Mouse (Mus musculus): ENCODE data around the gene Nphp4.

The Nphp4 gene

GRCm38 (mm10) chr4:152532872-152533271 lies 56.4 kb downstream of the Nphp4 start:
- Histone ChIP-seq H3K27me3 (ENCODE audit: insufficient read depth, low read length) (no peaks in the 10 kb centered on the region), H3K4me1 (replicated peaks; ENCODE audit: low read depth, low read length) (peaks cover 26% of the 10 kb centered on the region), H3K9me3 (ENCODE audit: low read length) (no peaks in the 10 kb centered on the region), H3K36me3 (ENCODE audit: insufficient read depth, low read length) (no peaks in the 10 kb centered on the region), H3K4me3 (replicated peaks; ENCODE audit: low read length) (no peak overlapping the region)
- no peak for TF ChIP-seq POU5F1 (IDR thresholded peaks at IDR 0.05; ENCODE audit: borderline replicate concordance, low read length)
- no peak for TF ChIP-seq NANOG (IDR thresholded peaks at IDR 0.05; ENCODE audit: borderline replicate concordance, low read length)
- no peak for TF ChIP-seq CTCF (conservative IDR thresholded peaks at IDR 0.05; ENCODE audit: low read length)

- Histone ChIP-seq H3K27me3 (ENCODE audit: insufficient read depth, low read length) (no peaks in the 10 kb centered on the region), H3K9me3 (ENCODE audit: low read length) (no peaks in the 10 kb centered on the region), H3K36me3 (ENCODE audit: insufficient read depth, low read length) (no peaks in the 10 kb centered on the region), H3K4me3 (replicated peaks; ENCODE audit: low read length) (no peak overlapping the region), H3K4me1 (replicated peaks; ENCODE audit: low read depth, low read length) (peaks cover 33% of the 10 kb centered on the region)
- TF ChIP-seq NANOG (IDR thresholded peaks at IDR 0.05; ENCODE audit: borderline replicate concordance, low read length) (no peak), CTCF (conservative IDR thresholded peaks at IDR 0.05; ENCODE audit: low read length) (no peak), POU5F1 (IDR thresholded peaks at IDR 0.05; ENCODE audit: borderline replicate concordance, low read length) (no peak)
These were observed 63.2 kb downstream of the Nphp4 start for GRCm38 (mm10) chr4:152539756-152540155.

GRCm38 (mm10) chr4:152541172-152541571 lies 64.7 kb downstream of the Nphp4 start:
- H3K4me3 ChIP-seq (replicated peaks; ENCODE audit: low read length), result no peak overlapping the region
- no peaks in the 10 kb centered on the region for H3K36me3 ChIP-seq (ENCODE audit: insufficient read depth, low read length)
- no peaks in the 10 kb centered on the region for H3K9me3 ChIP-seq (ENCODE audit: low read length)
- peaks cover 37% of the 10 kb centered on the region for H3K4me1 ChIP-seq (replicated peaks; ENCODE audit: low read depth, low read length)
- TF ChIP-seq POU5F1 (IDR thresholded peaks at IDR 0.05; ENCODE audit: borderline replicate concordance, low read length), result no peak
- TF ChIP-seq NANOG (IDR thresholded peaks at IDR 0.05; ENCODE audit: borderline replicate concordance, low read length), result no peak
- TF ChIP-seq CTCF (conservative IDR thresholded peaks at IDR 0.05; ENCODE audit: low read length), result no peak
- no peaks in the 10 kb centered on the region for H3K27me3 ChIP-seq (ENCODE audit: insufficient read depth, low read length)

- Histone ChIP-seq H3K4me3 (replicated peaks; ENCODE audit: low read length) (no peak overlapping the region), H3K4me1 (replicated peaks; ENCODE audit: low read depth, low read length) (peaks cover 40% of the 10 kb centered on the region), H3K27me3 (ENCODE audit: insufficient read depth, low read length) (peaks cover 4% of the 10 kb centered on the region), H3K9me3 (ENCODE audit: low read length) (no peaks in the 10 kb centered on the region), H3K36me3 (ENCODE audit: insufficient read depth, low read length) (no peaks in the 10 kb centered on the region)
- TF ChIP-seq POU5F1 (IDR thresholded peaks at IDR 0.05; ENCODE audit: borderline replicate concordance, low read length) (no peak), CTCF (conservative IDR thresholded peaks at IDR 0.05; ENCODE audit: low read length) (0 out of 2 replicates have a peak, but pooled peaks have one; percentile 10)
These were observed 65.9 kb downstream of the Nphp4 start for GRCm38 (mm10) chr4:152542447-152542846.

GRCm38 (mm10) chr4:152546481-152546880 lies 70.0 kb downstream of the Nphp4 start:
- peaks cover 21% of the 10 kb centered on the region for H3K27me3 ChIP-seq (ENCODE audit: insufficient read depth, low read length)
- H3K4me3 ChIP-seq (replicated peaks; ENCODE audit: low read length), result peak overlapping the region; percentile 61
- no peak for TF ChIP-seq NANOG (IDR thresholded peaks at IDR 0.05; ENCODE audit: borderline replicate concordance, low read length)
- TF ChIP-seq CTCF (conservative IDR thresholded peaks at IDR 0.05; ENCODE audit: low read length), result peak; percentile 31; the same call in 1 of the 2 replicates
- H3K4me1 ChIP-seq (replicated peaks; ENCODE audit: low read depth, low read length), result peaks cover 43% of the 10 kb centered on the region
- peaks cover 12% of the 10 kb centered on the region for H3K9me3 ChIP-seq (ENCODE audit: low read length)
- H3K36me3 ChIP-seq (ENCODE audit: insufficient read depth, low read length), result no peaks in the 10 kb centered on the region

- H3K36me3 ChIP-seq (ENCODE audit: insufficient read depth, low read length), result no peaks in the 10 kb centered on the region
- peaks cover 21% of the 10 kb centered on the region for H3K27me3 ChIP-seq (ENCODE audit: insufficient read depth, low read length)
- H3K4me1 ChIP-seq (replicated peaks; ENCODE audit: low read depth, low read length), result peaks cover 41% of the 10 kb centered on the region
- H3K9me3 ChIP-seq (ENCODE audit: low read length), result peaks cover 16% of the 10 kb centered on the region
- peak overlapping the region; percentile 61 for H3K4me3 ChIP-seq (replicated peaks; ENCODE audit: low read length)
- TF ChIP-seq POU5F1 (IDR thresholded peaks at IDR 0.05; ENCODE audit: borderline replicate concordance, low read length) (no peak), NANOG (IDR thresholded peaks at IDR 0.05; ENCODE audit: borderline replicate concordance, low read length) (no peak), CTCF (conservative IDR thresholded peaks at IDR 0.05; ENCODE audit: low read length) (no peak)
These were observed 71.6 kb downstream of the Nphp4 start for GRCm38 (mm10) chr4:152547886-152548663.

- H3K27me3 ChIP-seq (ENCODE audit: insufficient read depth, low read length), result peaks cover 21% of the 10 kb centered on the region
- peaks cover 16% of the 10 kb centered on the region for H3K9me3 ChIP-seq (ENCODE audit: low read length)
- no peaks in the 10 kb centered on the region for H3K36me3 ChIP-seq (ENCODE audit: insufficient read depth, low read length)
- H3K4me1 ChIP-seq (replicated peaks; ENCODE audit: low read depth, low read length), result peaks cover 46% of the 10 kb centered on the region
- H3K4me3 ChIP-seq (replicated peaks; ENCODE audit: low read length), result no peak overlapping the region
- TF ChIP-seq POU5F1 (IDR thresholded peaks at IDR 0.05; ENCODE audit: borderline replicate concordance, low read length) (no peak), NANOG (IDR thresholded peaks at IDR 0.05; ENCODE audit: borderline replicate concordance, low read length) (no peak), CTCF (conservative IDR thresholded peaks at IDR 0.05; ENCODE audit: low read length) (no peak)
These were observed 73.1 kb downstream of the Nphp4 start for GRCm38 (mm10) chr4:152549507-152550202.

GRCm38 (mm10) chr4:152550203-152550549 lies 73.7 kb downstream of the Nphp4 start:
- Histone ChIP-seq H3K36me3 (ENCODE audit: insufficient read depth, low read length) (no peaks in the 10 kb centered on the region), H3K9me3 (ENCODE audit: low read length) (peaks cover 16% of the 10 kb centered on the region), H3K4me3 (replicated peaks; ENCODE audit: low read length) (no peak overlapping the region), H3K27me3 (ENCODE audit: insufficient read depth, low read length) (peaks cover 21% of the 10 kb centered on the region), H3K4me1 (replicated peaks; ENCODE audit: low read depth, low read length) (peaks cover 41% of the 10 kb centered on the region)
- TF ChIP-seq POU5F1 (IDR thresholded peaks at IDR 0.05; ENCODE audit: borderline replicate concordance, low read length) (no peak), NANOG (IDR thresholded peaks at IDR 0.05; ENCODE audit: borderline replicate concordance, low read length) (no peak), CTCF (conservative IDR thresholded peaks at IDR 0.05; ENCODE audit: low read length) (no peak)

Data from E14TG2a.4 (cell line).